Mouse (Mus musculus) forebrain, embryonic 11.5 days (tissue): ENCODE measurements around the gene Rtel1. TPM values are rescaled to one million over a fixed set of nuclear protein-coding genes. Genes with fewer than 3 reads are reported as not detected.

Source experiments
- ATAC-seq: fragments of 200-750 bp; cut with Nextera tagmentation; replicated peaks from 2 replicates; pipeline ENCODE4 v1.8.0; 2017; ENCODE audit warnings: moderate TSS enrichment; ENCODE audit not compliant: low FRiP score
- DNase-seq: peaks from one replicate; pipeline ENCODE4 v3.0.0-alpha.2; 2017; ENCODE audit warnings: low spot score
- H3K27ac ChIP-seq: fragments of 300-500 bp; sonication (generic); 2 replicates; pipeline ENCODE4 v1.5.1; 2014; ENCODE audit warnings: low read depth, low read length
- H3K27me3 ChIP-seq: fragments of 300-500 bp; sonication (generic); 2 replicates; pipeline ENCODE4 v1.6.1; 2014; ENCODE audit warnings: mild to moderate bottlenecking, low read length, mixed read lengths; ENCODE audit not compliant: control insufficient read depth, insufficient read depth
- H3K36me3 ChIP-seq: fragments of 300-500 bp; sonication (generic); 2 replicates; pipeline ENCODE4 v1.6.1; 2014; ENCODE audit warnings: mild to moderate bottlenecking, low read length, moderate library complexity, mixed read lengths; ENCODE audit not compliant: control insufficient read depth, insufficient read depth
- H3K4me1 ChIP-seq: fragments of 300-500 bp; sonication (generic); replicated peaks from 2 replicates; pipeline ENCODE4 v1.6.1; 2014; ENCODE audit warnings: low read length, mixed read lengths; ENCODE audit not compliant: control insufficient read depth, insufficient read depth
- H3K4me2 ChIP-seq: fragments of 300-500 bp; sonication (generic); 2 replicates; pipeline ENCODE4 v1.6.1; 2014; ENCODE audit warnings: low read depth, mild to moderate bottlenecking, low read length, moderate library complexity, mixed read lengths; ENCODE audit not compliant: severe bottlenecking
- H3K4me3 ChIP-seq: fragments of 300-500 bp; sonication (generic); 2 replicates; pipeline ENCODE4 v1.5.1; 2014; ENCODE audit warnings: low read depth, low read length
- H3K9ac ChIP-seq: fragments of 300-500 bp; sonication (generic); 2 replicates; pipeline ENCODE4 v1.6.1; 2014; ENCODE audit warnings: low read length
- H3K9me3 ChIP-seq: fragments of 300-500 bp; sonication (generic); 2 replicates; pipeline ENCODE4 v1.6.1; 2016; ENCODE audit warnings: low read length, mixed read lengths; ENCODE audit not compliant: control insufficient read depth
- WGBS: fragments of 180-500 bp; shearing (Covaris S2); extraction: QIAGEN DNeasy Blood & Tissue Kit; methylation state at CpG from one replicate; pipeline ENCODE4 v1.1.7; 2014; 5-methylcytosine and 5-hydroxymethylcytosine counted together
- polyA plus RNA-seq: library from polyadenylated mRNA; unstranded; fragments of >200 nt; fragmentation: Nextera tagmentation; extraction: Ambion mirVana; gene quantifications from 2 replicates; pipeline ENCODE4 v1.2.1, GENCODE M21; 2014

Gene Rtel1
- polyA plus RNA-seq, 1 experiment from 2014 or later, result 68.3 TPM

- Histone ChIP-seq H3K27me3 (no peaks in the 10 kb centered on the region), H3K27ac (no peak overlapping the region), H3K9ac (no peak overlapping the region), H3K4me3 (no peak overlapping the region), H3K9me3 (no peaks in the 10 kb centered on the region), H3K4me1 (no peaks in the 10 kb centered on the region), H3K4me2 (no peak overlapping the region), H3K36me3 (no peaks in the 10 kb centered on the region; the same call in 1 of the 2 replicates)
- ATAC-seq (no peak), DNase-seq (no peak)
- WGBS, result 91% methylated on average over 4 of the region's 4 CpGs
These were observed 20.9 kb downstream of the Rtel1 start for GRCm38 (mm10) chr2:181340426-181340825.

- no peak overlapping the region for H3K27ac ChIP-seq
- H3K9me3 ChIP-seq, result no peaks in the 10 kb centered on the region
- H3K4me1 ChIP-seq, result no peaks in the 10 kb centered on the region
- ATAC-seq (no peak), DNase-seq (no peak)
- no peak overlapping the region for H3K4me3 ChIP-seq
- 93% methylated on average over 6 of the region's 6 CpGs for WGBS
- H3K4me2 ChIP-seq, result no peak overlapping the region
- H3K36me3 ChIP-seq, result peaks cover 2% of the 10 kb centered on the region
- H3K27me3 ChIP-seq, result no peaks in the 10 kb centered on the region
- H3K9ac ChIP-seq, result no peak overlapping the region
These were observed 23.2 kb downstream of the Rtel1 start for GRCm38 (mm10) chr2:181342766-181343165.

- H3K27me3 ChIP-seq, result no peaks in the 10 kb centered on the region
- H3K4me2 ChIP-seq, result no peak overlapping the region
- no peaks in the 10 kb centered on the region for H3K4me1 ChIP-seq
- H3K36me3 ChIP-seq, result peaks cover 6% of the 10 kb centered on the region; the same call in 1 of the 2 replicates
- H3K9me3 ChIP-seq, result no peaks in the 10 kb centered on the region
- no peak overlapping the region for H3K27ac ChIP-seq
- WGBS, result 80% methylated on average over 3 of the region's 3 CpGs
- H3K9ac ChIP-seq, result no peak overlapping the region
- H3K4me3 ChIP-seq, result no peak overlapping the region
- no peak for DNase-seq
- ATAC-seq, result no peak
These were observed 37.2 kb downstream of the Rtel1 start for GRCm38 (mm10) chr2:181356780-181357179.

- H3K36me3 ChIP-seq, result peaks cover 8% of the 10 kb centered on the region; the same call in 1 of the 2 replicates
- peak overlapping the region; percentile 72 for H3K4me2 ChIP-seq
- ATAC-seq (no peak), DNase-seq (no peak)
- H3K4me1 ChIP-seq, result peaks cover 8% of the 10 kb centered on the region; the same call in 1 of the 2 replicates
- peak overlapping the region; percentile 84 for H3K4me3 ChIP-seq
- no peaks in the 10 kb centered on the region for H3K27me3 ChIP-seq
- peak overlapping the region; percentile 78 for H3K9ac ChIP-seq
- H3K9me3 ChIP-seq, result no peaks in the 10 kb centered on the region
- 79% methylated on average over 3 of the region's 3 CpGs for WGBS
- H3K27ac ChIP-seq, result no peak overlapping the region
These were observed 44.4 kb downstream of the Rtel1 start for GRCm38 (mm10) chr2:181363946-181364345.

- no peak for ATAC-seq
These were observed 44.9 kb downstream of the Rtel1 start for GRCm38 (mm10) chr2:181364487-181364859.

GRCm38 (mm10) chr2:181364860-181365596 is 45.5 kb downstream of the Rtel1 start, which contains the start of the genes Zgpat and Arfrp1:
TSS of gene Zgpat (plus strand) at chr2:181364928.
TSS of gene Arfrp1 (minus strand) at chr2:181365404.
- ATAC-seq, result peak; percentile 93
- peak; percentile 93 for DNase-seq

More at GRCm38 (mm10) chr2:181364487-181364859, 44.9 kb downstream of the Rtel1 start:
- Histone ChIP-seq H3K9me3 (no peaks in the 10 kb centered on the region), H3K27me3 (no peaks in the 10 kb centered on the region), H3K27ac (no peak overlapping the region), H3K36me3 (peaks cover 4% of the 10 kb centered on the region; the same call in 1 of the 2 replicates), H3K4me1 (peaks cover 8% of the 10 kb centered on the region; the same call in 1 of the 2 replicates), H3K9ac (peak overlapping the region; percentile 78), H3K4me2 (peak overlapping the region; percentile 72), H3K4me3 (peak overlapping the region; percentile 84)
- no peak for DNase-seq
- WGBS, result 10% methylated on average over 14 of the region's 14 CpGs

GRCm38 (mm10) chr2:181365655-181366075 is 46.1 kb downstream of the Rtel1 start:
- peak overlapping the region; percentile 84 for H3K4me3 ChIP-seq
- peak overlapping the region; percentile 84 for H3K27ac ChIP-seq
- no peaks in the 10 kb centered on the region for H3K9me3 ChIP-seq
- ATAC-seq (peak; percentile 76), DNase-seq (no peak)
- H3K4me1 ChIP-seq, result peaks cover 8% of the 10 kb centered on the region; the same call in 1 of the 2 replicates
- H3K9ac ChIP-seq, result peak overlapping the region; percentile 78
- peaks cover 6% of the 10 kb centered on the region; the same call in 1 of the 2 replicates for H3K36me3 ChIP-seq
- no peaks in the 10 kb centered on the region for H3K27me3 ChIP-seq
- H3K4me2 ChIP-seq, result peak overlapping the region; percentile 72
- WGBS, result under 1% methylated on average over 20 of the region's 20 CpGs

More at GRCm38 (mm10) chr2:181364860-181365596, 45.5 kb downstream of the Rtel1 start, which contains the start of the genes Zgpat and Arfrp1:
- Histone ChIP-seq H3K4me1 (peaks cover 8% of the 10 kb centered on the region; the same call in 1 of the 2 replicates), H3K4me3 (peak within 1 kb of the TSS; percentile 84), H3K9ac (peak within 1 kb of the TSS; percentile 78), H3K4me2 (peak within 1 kb of the TSS; percentile 72), H3K9me3 (no peaks in the 10 kb centered on the region), H3K27me3 (no peaks in the 10 kb centered on the region), H3K36me3 (peaks cover 5% of the 10 kb centered on the region; the same call in 1 of the 2 replicates), H3K27ac (peak within 1 kb of the TSS; percentile 84)
- whole genome bisulfite sequencing, result under 1% methylated on average over 67 of the region's 71 CpGs

- H3K9ac ChIP-seq, result no peak overlapping the region
- H3K4me3 ChIP-seq, result no peak overlapping the region
- H3K4me2 ChIP-seq, result no peak overlapping the region
- H3K36me3 ChIP-seq, result peaks cover 2% of the 10 kb centered on the region; the same call in 1 of the 2 replicates
- 95% methylated on average over 5 of the region's 5 CpGs for WGBS
- no peaks in the 10 kb centered on the region for H3K27me3 ChIP-seq
- no peaks in the 10 kb centered on the region for H3K9me3 ChIP-seq
- no peak for DNase-seq
- H3K27ac ChIP-seq, result no peak overlapping the region
- no peak for ATAC-seq
- peaks cover 4% of the 10 kb centered on the region; the same call in 1 of the 2 replicates for H3K4me1 ChIP-seq
These were observed 50.5 kb downstream of the Rtel1 start for GRCm38 (mm10) chr2:181370001-181370400.
